Mouse (Mus musculus) bone marrow, adult 2 months (tissue): ENCODE measurements around the gene Setd4.

Source experiments
- CTCF ChIP-seq: fragments of 200-500 bp; IDR thresholded peaks from 2 replicates; pipeline ENCODE4 v1.5.1; 2011; ENCODE audit warnings: low read length, control low read depth; ENCODE audit not compliant: control insufficient read depth, insufficient read depth
- POLR2A ChIP-seq: fragments of 200-500 bp; IDR thresholded peaks from 2 replicates; pipeline ENCODE4 v1.6.1; 2011; ENCODE audit warnings: low read depth, mild to moderate bottlenecking, control low read depth, low read length, borderline replicate concordance; ENCODE audit not compliant: control insufficient read depth

DNA sequence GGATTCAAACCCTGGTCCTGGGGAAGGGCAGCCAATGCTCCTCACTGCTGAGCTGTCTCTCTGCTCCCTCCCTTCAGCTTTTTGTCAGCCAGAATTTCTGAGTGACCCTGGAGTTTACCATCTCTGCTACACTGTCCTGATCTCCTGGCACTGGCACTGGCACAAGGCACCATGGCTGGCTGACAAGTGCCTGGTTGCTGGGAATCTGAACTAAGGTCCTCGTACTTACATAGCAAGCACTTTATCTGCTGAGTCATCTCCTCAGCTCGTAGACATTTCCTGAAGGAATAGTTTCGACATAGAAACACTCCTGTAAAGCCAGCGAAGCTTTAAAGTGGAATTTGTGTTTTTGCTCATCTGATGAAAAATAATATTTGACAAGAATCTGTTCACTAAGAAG is 40.1 kb upstream of the Setd4 start:
- no peak for TF ChIP-seq CTCF
- no peak for TF ChIP-seq POLR2A
